ENCODE assay signal across 8 mouse cellular contexts in the genomic region with DNA sequence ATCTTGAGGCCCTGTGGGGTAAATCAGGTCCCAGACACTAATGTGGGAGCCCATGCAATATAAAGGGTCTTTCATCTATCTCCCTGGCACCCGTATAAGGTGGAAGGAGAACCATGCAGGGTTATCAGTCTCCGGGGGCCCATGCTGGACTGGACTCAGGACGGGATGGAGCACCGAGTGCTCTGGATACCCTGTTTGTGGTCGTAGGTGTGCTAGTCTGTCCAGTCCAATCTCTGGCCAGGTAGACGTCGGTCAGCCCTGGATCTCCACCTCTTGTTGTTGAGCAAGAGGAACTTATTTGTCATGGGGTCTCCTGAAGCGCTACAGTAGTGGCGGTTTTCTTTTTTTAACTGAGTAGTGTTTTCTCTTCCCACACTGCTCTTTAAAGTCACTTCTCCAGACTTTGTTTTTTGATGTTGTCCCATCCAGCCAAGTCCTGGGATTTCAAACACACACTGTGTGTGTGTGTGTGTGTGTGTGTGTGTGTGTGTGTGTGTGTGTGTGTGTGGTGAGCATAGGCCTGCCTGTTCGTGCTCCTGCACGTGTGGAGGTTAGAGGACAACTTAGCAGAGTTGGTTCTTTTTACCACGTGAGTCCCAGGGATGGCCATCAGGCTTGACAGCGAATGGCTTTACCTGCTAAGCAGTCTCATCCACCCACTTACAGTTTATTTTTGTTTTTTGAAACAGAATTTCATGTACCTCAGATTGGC. TPM values are rescaled to one million over a fixed set of nuclear protein-coding genes. Genes with fewer than 3 reads are reported as not detected.
DNase-seq lines count a peak whose midpoint lies in the region; ATAC-seq and TF ChIP-seq lines count a peak whose summit lies in the region.

No protein-coding gene starts in this region.

- peaks cover 13% of the 10 kb centered on the region for H3K36me3 ChIP-seq in heart, adult 2 months (ENCODE audit: control insufficient read depth, insufficient read depth, low read length)
- H3K36me3 ChIP-seq in E14TG2a.4 (ENCODE audit: insufficient read depth, low read length) = peaks cover 74% of the 10 kb centered on the region
- peaks cover 22% of the 10 kb centered on the region; the same call in 1 of the 2 replicates for H3K36me3 ChIP-seq in forebrain, postnatal 0 days (ENCODE audit: insufficient read depth)
- no peaks in the 10 kb centered on the region for H3K36me3 ChIP-seq in macrophage (ENCODE audit: inconsistent target)

- H3K27me3 ChIP-seq in heart, adult 2 months (ENCODE audit: control insufficient read depth, insufficient read depth, low read length) = no peaks in the 10 kb centered on the region
- no peaks in the 10 kb centered on the region for H3K27me3 ChIP-seq in E14TG2a.4 (ENCODE audit: insufficient read depth, low read length)
- no peaks in the 10 kb centered on the region for H3K27me3 ChIP-seq in forebrain, postnatal 0 days (ENCODE audit: insufficient read depth, low read length)

- H3K4me3 ChIP-seq in heart, adult 2 months = peak overlapping the region; percentile 75
- peak overlapping the region; percentile 98 for H3K4me3 ChIP-seq in E14TG2a.4 (replicated peaks; ENCODE audit: low read length)
- H3K4me3 ChIP-seq in forebrain, postnatal 0 days (ENCODE audit: low read depth, low read length) = peak overlapping the region; percentile 99
- H3K4me3 ChIP-seq in macrophage (ENCODE audit: inconsistent target) = peak overlapping the region; percentile 61

- peak overlapping the region; percentile 99 for H3K27ac ChIP-seq in heart, adult 2 months
- H3K27ac ChIP-seq in forebrain, postnatal 0 days (ENCODE audit: low read depth, low read length) = peak overlapping the region; percentile 23; the same call in 1 of the 2 replicates
- H3K27ac ChIP-seq in macrophage = no peak overlapping the region

- ATAC-seq in forebrain, postnatal 0 days = no peak

- peak overlapping the region; percentile 88 for H3K4me2 ChIP-seq in forebrain, postnatal 0 days (ENCODE audit: low read depth)

- TF ChIP-seq POLR2A in heart, adult 2 months (IDR thresholded peaks at IDR 0.05; ENCODE audit: insufficient read depth, low read depth, low read length) = no peak

- TF ChIP-seq EP300 in heart, adult 2 months (IDR thresholded peaks at IDR 0.05; ENCODE audit: insufficient read depth, low read depth, low read length) = no peak

- WGBS in heart, adult 2 months = 14% methylated on average over 13 of the region's 13 CpGs
- 42% methylated on average over 13 of the region's 13 CpGs for WGBS in forebrain, postnatal 0 days
- WGBS in macrophage (ENCODE audit: missing documents) = 52% methylated on average over 13 of the region's 13 CpGs

- peaks cover 14% of the 10 kb centered on the region for H3K4me1 ChIP-seq in heart, adult 2 months (ENCODE audit: control insufficient read depth, insufficient read depth, low read length)
- H3K4me1 ChIP-seq in E14TG2a.4 (replicated peaks; ENCODE audit: low read depth, low read length) = peaks cover 72% of the 10 kb centered on the region
- peaks cover 34% of the 10 kb centered on the region for H3K4me1 ChIP-seq in forebrain, postnatal 0 days (ENCODE audit: insufficient read depth)

- TF ChIP-seq CTCF in heart, adult 2 months (IDR thresholded peaks at IDR 0.05) = no peak
- TF ChIP-seq CTCF in E14TG2a.4 (conservative IDR thresholded peaks at IDR 0.05; ENCODE audit: low read length) = no peak
- no peak for TF ChIP-seq CTCF in forebrain, postnatal 0 days (IDR thresholded peaks at IDR 0.05; ENCODE audit: low read depth)

- H3K9ac ChIP-seq in heart, adult 2 months (ENCODE audit: low read depth, low read length) = peak overlapping the region; percentile 98
- H3K9ac ChIP-seq in forebrain, postnatal 0 days = peak overlapping the region; percentile 93

- no peak for DNase-seq in heart, adult 2 months
- no peak for DNase-seq in heart, postnatal 4 days
- DNase-seq in forebrain, postnatal 0 days = no peak
- no peak for DNase-seq in right cerebral cortex, postnatal 25 days
- no peak for DNase-seq in testis, postnatal 14 days (ENCODE audit: low spot score)
- no peak for DNase-seq in layer of hippocampus, adult 9-10 months (ENCODE audit: low spot score)

- peaks cover 7% of the 10 kb centered on the region for H3K79me2 ChIP-seq in heart, adult 2 months (replicated peaks; ENCODE audit: control insufficient read depth, insufficient read depth, low read length)
- H3K79me2 ChIP-seq in macrophage (ENCODE audit: inconsistent target) = peaks cover 77% of the 10 kb centered on the region

- no peaks in the 10 kb centered on the region for H3K9me3 ChIP-seq in E14TG2a.4 (ENCODE audit: low read length)
- no peaks in the 10 kb centered on the region for H3K9me3 ChIP-seq in forebrain, postnatal 0 days (ENCODE audit: low read length)

- intact Hi-C loops in heart, adult 2 months (cut with DNase I) = loop anchor here (5.0 kb wide), 1 partner anchor 60 kb away; the partner anchor contains the start of gene Bnip3

RNA-seq across cellular contexts. Expression of gene Mapk1ip1, which starts 1.4 kb away (rescaled TPM):
- 10 to 100 TPM; 18.4 to 22.4 TPM for total RNA-seq in heart, adult 2 months (2021)
- polyA plus RNA-seq in heart, adult 2 months (2012; rRNA removed) = 65.6 and 72.4 TPM in 2 replicates
- total RNA-seq in heart, postnatal 4 days (2021) = 10 to 100 TPM; 12.5 to 14.4 TPM
- total RNA-seq in forebrain, postnatal 0 days (2014; rRNA removed) = 34.8 and 35.1 TPM in 2 replicates
- 31.9 and 34.1 TPM in 2 replicates for polyA plus RNA-seq in forebrain, postnatal 0 days (2015; fragmentation: Nextera tagmentation; extraction: Ambion mirVana)
- total RNA-seq in macrophage (2018; cell fraction: chromatin; rRNA removed) = 10 to 100 TPM in 22 of 26 experiments, 1 to 10 TPM in 4; 6.2 to 48.4 (median 24.0) TPM
- 10 to 100 TPM in 8 of 26 experiments, 1 to 10 TPM in 18; 2.0 to 12.1 (median 8.1) TPM for total RNA-seq in macrophage (2018; cell fraction: cytosol; rRNA removed)
- total RNA-seq in macrophage (2018; cell fraction: nucleus; rRNA removed) = 10 to 100 TPM in 22 of 26 experiments, 1 to 10 TPM in 4; 5.7 to 54.7 (median 21.8) TPM
- 5.9 to 14.9 TPM (median 13.0 TPM) in 3 replicates for polyA plus RNA-seq in macrophage (2018)

RNA-seq across cellular contexts. Expression of gene Ppp2r2d, which starts 1.6 kb away (rescaled TPM):
- total RNA-seq in heart, adult 2 months (2021) = 10 to 100 TPM; 37.7 to 42.4 TPM
- 18.2 and 30.2 TPM in 2 replicates for polyA plus RNA-seq in heart, adult 2 months (2012; rRNA removed)
- total RNA-seq in heart, postnatal 4 days (2021) = 10 to 100 TPM; 55.6 to 59.7 TPM
- 115 TPM in 2 replicates for total RNA-seq in forebrain, postnatal 0 days (2014; rRNA removed)
- polyA plus RNA-seq in forebrain, postnatal 0 days (2015; fragmentation: Nextera tagmentation; extraction: Ambion mirVana) = 90.3 and 99.4 TPM in 2 replicates
- 10 to 100 TPM; 27.8 to 60.9 (median 36.5) TPM for total RNA-seq in macrophage (2018; cell fraction: chromatin; rRNA removed)
- total RNA-seq in macrophage (2018; cell fraction: cytosol; rRNA removed) = 10 to 100 TPM; 19.9 to 30.6 (median 22.0) TPM
- total RNA-seq in macrophage (2018; cell fraction: nucleus; rRNA removed) = 10 to 100 TPM; 27.4 to 65.3 (median 38.7) TPM
- polyA plus RNA-seq in macrophage (2018) = 21.1 to 36.7 TPM (median 24.8 TPM) in 3 replicates
